Comparison of ENCODE assay signal across 8 mouse cellular contexts in the genomic region with DNA sequence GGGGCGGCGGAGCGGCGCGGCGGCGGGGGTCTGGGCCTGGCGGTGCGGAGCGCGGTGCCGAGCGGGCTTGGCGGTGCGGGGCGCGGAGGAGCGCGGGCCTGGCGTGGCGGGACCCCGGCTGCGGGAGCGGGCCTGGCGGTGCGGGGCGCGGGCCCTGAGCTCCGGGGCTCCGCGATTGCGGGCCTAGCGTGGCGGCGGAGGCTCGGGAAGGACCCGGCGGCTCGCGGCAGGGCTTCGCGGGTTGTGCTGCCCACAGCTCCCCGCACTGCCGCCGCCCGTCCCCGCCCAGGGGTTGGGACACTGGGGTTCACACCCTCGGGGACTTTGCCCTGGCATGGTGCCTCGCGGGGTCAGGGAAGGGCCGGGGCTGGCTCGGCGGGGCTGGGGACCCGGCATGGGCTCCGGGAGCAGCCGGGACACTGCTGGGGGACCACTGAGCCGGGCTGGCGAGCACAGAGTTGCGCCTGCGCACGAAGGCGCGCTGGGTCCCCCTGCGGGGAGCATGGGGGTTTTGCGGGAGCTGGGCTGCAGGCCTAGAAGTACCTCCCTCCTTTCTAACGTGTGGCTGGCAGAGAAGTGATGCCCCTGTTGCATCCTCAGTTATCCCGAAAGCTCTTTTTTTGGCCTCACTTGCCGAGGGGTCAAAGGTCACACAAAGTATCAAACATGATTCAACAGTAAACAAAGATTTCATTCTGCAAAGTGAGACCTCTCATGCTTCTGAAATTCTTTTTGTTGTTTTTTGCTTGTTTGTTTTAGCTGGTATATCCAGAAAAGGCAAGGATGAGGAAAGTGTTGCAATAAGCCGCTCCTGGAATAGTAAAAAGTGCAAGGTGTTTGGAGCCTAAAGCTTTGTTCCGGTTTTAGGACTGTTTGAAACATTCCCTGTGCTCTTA. TPM values are rescaled to one million over a fixed set of nuclear protein-coding genes. Genes with fewer than 3 reads are reported as not detected.
DNase-seq lines count a peak whose midpoint lies in the region; ATAC-seq and TF ChIP-seq lines count a peak whose summit lies in the region.

A gene (minus strand): TSS at position 240 of the 896 bp plus-strand sequence.

- TF ChIP-seq POLR2A in thymus, adult 2 months (IDR thresholded peaks at IDR 0.05; ENCODE audit: control insufficient read depth, extremely low read depth, insufficient read depth, low read length, poor library complexity) = no peak; the same call in 1 of the 2 replicates

- H3K4me2 ChIP-seq in forebrain, embryonic 15.5 days (replicated peaks) = peak within 1 kb of the TSS; percentile 83
- H3K4me2 ChIP-seq in lung, embryonic 14.5 days = peak within 1 kb of the TSS; percentile 84

- peak; percentile 76 for DNase-seq in G1E (ENCODE audit: low spot score)
- peak; percentile 72 for DNase-seq in cerebellum, adult 11 months
- DNase-seq in heart, postnatal 25 days (ENCODE audit: low spot score) = peak; percentile 54
- DNase-seq in layer of hippocampus, adult 2 months (ENCODE audit: low spot score in 2 of 2) = peak; percentile 76 to 81
- DNase-seq in lung, embryonic 14.5 days = peak; percentile 91
- DNase-seq in ovary, adult 18-20 months (ENCODE audit: low spot score) = peak; percentile 69
- peak; percentile 83 for DNase-seq in thymus, adult 2 months

- peak; percentile 46; the same call in 1 of the 2 replicates for ATAC-seq in G1E (ENCODE audit: extremely low read depth, insufficient number of reproducible peaks, low FRiP score, poor library complexity, severe bottlenecking)
- ATAC-seq in forebrain, embryonic 15.5 days (replicated peaks) = peak; percentile 97
- peak; percentile 95 for ATAC-seq in lung, embryonic 14.5 days (ENCODE audit: insufficient read depth)

- peaks cover 34% of the 10 kb centered on the region for H3K4me1 ChIP-seq in G1E (ENCODE audit: insufficient read depth, low read depth, low read length)
- H3K4me1 ChIP-seq in forebrain, embryonic 15.5 days = peaks cover 16% of the 10 kb centered on the region
- 0 out of 2 replicates have a peak, but pooled peaks cover 3% of the 10 kb centered on the region for H3K4me1 ChIP-seq in lung, embryonic 14.5 days (ENCODE audit: insufficient read depth)
- peaks cover 21% of the 10 kb centered on the region for H3K4me1 ChIP-seq in thymus, adult 2 months (replicated peaks; ENCODE audit: control insufficient read depth, insufficient read depth, low read length)

- 2% methylated on average over 70 of the region's 70 CpGs for WGBS in forebrain, embryonic 15.5 days
- WGBS in lung, embryonic 14.5 days = 3% methylated on average over 43 of the region's 70 CpGs
- WGBS in thymus, adult 2 months = 3% methylated on average over 70 of the region's 70 CpGs

- peaks cover 22% of the 10 kb centered on the region for H3K36me3 ChIP-seq in G1E (replicated peaks)
- 0 out of 2 replicates have a peak, but pooled peaks cover under 1% of the 10 kb centered on the region for H3K36me3 ChIP-seq in forebrain, embryonic 15.5 days
- H3K36me3 ChIP-seq in lung, embryonic 14.5 days (ENCODE audit: insufficient read depth) = 0 out of 2 replicates have a peak, but pooled peaks cover 2% of the 10 kb centered on the region
- H3K36me3 ChIP-seq in thymus, adult 2 months (ENCODE audit: control insufficient read depth, insufficient read depth, low read length) = no peaks in the 10 kb centered on the region; the same call in 1 of the 2 replicates

- no peak for TF ChIP-seq CTCF in G1E (IDR thresholded peaks at IDR 0.05; ENCODE audit: low read depth, low read length)
- TF ChIP-seq CTCF in layer of hippocampus, adult 2 months (conservative IDR thresholded peaks at IDR 0.05) = peak; percentile 66
- peak; percentile 33 for TF ChIP-seq CTCF in lung, embryonic 14.5 days (IDR thresholded peaks at IDR 0.05; ENCODE audit: low read depth)
- TF ChIP-seq CTCF in thymus, adult 2 months (IDR thresholded peaks at IDR 0.05; ENCODE audit: borderline replicate concordance, control insufficient read depth, extremely low read depth, insufficient read depth, low read length, poor library complexity) = peak; percentile 33; the same call in 1 of the 2 replicates

- peak within 1 kb of the TSS; percentile 98 for H3K9ac ChIP-seq in forebrain, embryonic 15.5 days (replicated peaks)
- peak within 1 kb of the TSS; percentile 98 for H3K9ac ChIP-seq in lung, embryonic 14.5 days

- intact Hi-C loops in heart, postnatal 25 days (cut with DNase I) = loop anchor here (5.0 to 10.0 kb wide), 3 partner anchors 97 to 130 kb away; a partner anchor contains a TSS

- no peaks in the 10 kb centered on the region for H3K9me3 ChIP-seq in G1E (replicated peaks)
- no peaks in the 10 kb centered on the region for H3K9me3 ChIP-seq in forebrain, embryonic 15.5 days
- H3K9me3 ChIP-seq in lung, embryonic 14.5 days (ENCODE audit: low read depth, low read length) = no peaks in the 10 kb centered on the region

- H3K4me3 ChIP-seq in G1E (ENCODE audit: low read depth, low read length) = peak within 1 kb of the TSS; percentile 92
- peak within 1 kb of the TSS; percentile 95 for H3K4me3 ChIP-seq in forebrain, embryonic 15.5 days
- H3K4me3 ChIP-seq in layer of hippocampus, adult 2 months = peak within 1 kb of the TSS; percentile 86
- peak within 1 kb of the TSS; percentile 92 for H3K4me3 ChIP-seq in lung, embryonic 14.5 days (ENCODE audit: low read depth, low read length)
- H3K4me3 ChIP-seq in thymus, adult 2 months (ENCODE audit: control insufficient read depth, insufficient read depth, low read length) = peak within 1 kb of the TSS; percentile 72

- H3K27ac ChIP-seq in forebrain, embryonic 15.5 days (replicated peaks) = peak within 1 kb of the TSS; percentile 98
- peak within 1 kb of the TSS; percentile 96 for H3K27ac ChIP-seq in layer of hippocampus, adult 2 months
- peak within 1 kb of the TSS; percentile 98 for H3K27ac ChIP-seq in lung, embryonic 14.5 days (ENCODE audit: low read depth)
- peak within 1 kb of the TSS; percentile 80 for H3K27ac ChIP-seq in thymus, adult 2 months (ENCODE audit: control insufficient read depth, insufficient read depth, low read length)

- H3K27me3 ChIP-seq in G1E (ENCODE audit: insufficient read depth, low read length) = no peaks in the 10 kb centered on the region
- H3K27me3 ChIP-seq in forebrain, embryonic 15.5 days = no peaks in the 10 kb centered on the region
- no peaks in the 10 kb centered on the region for H3K27me3 ChIP-seq in lung, embryonic 14.5 days (ENCODE audit: insufficient read depth, low read length)
- H3K27me3 ChIP-seq in thymus, adult 2 months (ENCODE audit: control insufficient read depth, insufficient read depth, low read length) = no peaks in the 10 kb centered on the region

RNA-seq across cellular contexts. Expression of the gene that starts here (rescaled TPM):
- total RNA-seq in G1E (2014; fragmentation: Nextera tagmentation) = 17.9 and 25.8 TPM in 2 replicates
- 8.9 and 9.4 TPM in 2 replicates for total RNA-seq in G1E (2017)
- polyA plus RNA-seq in G1E (2012) = 1.3 and 1.6 TPM in 2 replicates
- polyA plus RNA-seq in forebrain, embryonic 15.5 days (2015; fragmentation: Nextera tagmentation; extraction: Ambion mirVana) = 4.4 and 5.0 TPM in 2 replicates
- total RNA-seq in heart, postnatal 25 days (2021) = 1 to 10 TPM; 6.7 to 7.7 TPM
- total RNA-seq in layer of hippocampus, adult 2 months (2021) = 10 to 100 TPM; 11.4 to 12.2 TPM
- 13.5 and 14.5 TPM in 2 replicates for polyA plus RNA-seq in lung, embryonic 14.5 days (2014; fragmentation: Nextera tagmentation; extraction: Ambion mirVana)
- polyA plus RNA-seq in thymus, adult 2 months (2012; rRNA removed) = 16.0 and 19.9 TPM in 2 replicates

Comparison
In these comparisons a context has a peak if more than half of its experiments do, and no peak if none do; other contexts are left out.
1. Peak in every context shown above with its lines: DNase-seq, ATAC-seq, H3K4me3 ChIP-seq and H3K27ac ChIP-seq.
2. ATAC-seq: peak in every context shown above with its lines; median percentile 97 in forebrain, embryonic 15.5 days; 95 in lung, embryonic 14.5 days; 46 in G1E.